Mouse (Mus musculus): ENCODE data around the gene Lmo4.

The Lmo4 gene

DNA sequence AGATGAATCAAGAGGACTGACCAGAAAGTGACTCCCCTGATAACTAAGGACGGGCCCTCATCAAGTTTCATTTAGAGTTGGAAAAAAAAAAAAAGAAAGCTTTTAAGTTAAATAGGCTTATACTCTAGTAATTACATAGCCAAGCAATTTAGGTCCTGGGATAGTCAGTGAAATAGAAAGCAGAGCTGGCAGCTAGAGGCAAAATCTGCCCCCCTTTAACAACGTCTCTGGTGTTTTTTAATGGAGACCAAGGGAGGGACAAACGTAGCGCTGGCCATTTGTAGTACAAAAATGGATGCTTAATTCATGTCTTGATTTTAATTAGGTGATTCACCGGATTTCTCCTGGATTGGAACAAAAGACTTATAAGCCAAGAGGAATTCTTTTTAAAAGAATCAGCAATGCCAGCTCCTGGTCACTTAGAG is 1.0 kb downstream of the Lmo4 start:
- DNase-seq (ENCODE audit: low spot score in 2 of 2), result peak in 1 of 2 experiments; percentile 13

DNA sequence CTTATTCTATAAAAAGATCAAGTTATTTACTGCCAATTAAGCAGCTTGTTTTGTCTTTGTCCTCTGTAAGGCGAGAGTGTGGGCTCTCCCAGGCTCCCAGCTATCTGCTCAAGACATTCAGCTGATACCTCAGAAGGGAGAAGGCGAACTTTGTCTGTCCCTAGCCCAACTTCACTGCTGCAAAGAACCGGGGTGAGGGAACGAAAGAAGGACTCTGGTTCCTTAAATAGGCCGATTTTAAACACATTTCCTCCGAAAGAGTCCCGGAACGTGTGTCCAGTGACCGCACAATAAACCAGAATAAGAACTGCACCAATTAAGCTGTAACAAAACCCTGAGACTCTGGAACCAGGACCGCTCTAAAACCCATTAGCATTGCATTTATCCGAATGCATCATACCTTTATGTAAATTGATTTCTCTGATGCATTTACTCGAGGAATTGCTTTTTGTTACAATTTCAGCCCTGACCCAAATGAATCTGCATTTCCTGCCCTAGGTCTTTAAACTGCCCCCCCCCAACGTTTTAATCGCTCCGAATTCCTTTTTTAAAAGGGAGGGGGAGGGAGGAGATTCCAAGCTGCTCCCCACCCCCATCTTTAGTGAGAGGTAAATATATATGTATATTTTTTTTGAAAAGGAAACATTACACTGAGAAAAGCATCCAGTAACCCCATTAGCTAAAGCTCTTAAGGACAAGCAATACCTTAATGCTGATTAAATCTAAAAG is 1.6 kb downstream of the Lmo4 start:
- DNase-seq (ENCODE audit: low spot score in 2 of 2), result no peak

DNA sequence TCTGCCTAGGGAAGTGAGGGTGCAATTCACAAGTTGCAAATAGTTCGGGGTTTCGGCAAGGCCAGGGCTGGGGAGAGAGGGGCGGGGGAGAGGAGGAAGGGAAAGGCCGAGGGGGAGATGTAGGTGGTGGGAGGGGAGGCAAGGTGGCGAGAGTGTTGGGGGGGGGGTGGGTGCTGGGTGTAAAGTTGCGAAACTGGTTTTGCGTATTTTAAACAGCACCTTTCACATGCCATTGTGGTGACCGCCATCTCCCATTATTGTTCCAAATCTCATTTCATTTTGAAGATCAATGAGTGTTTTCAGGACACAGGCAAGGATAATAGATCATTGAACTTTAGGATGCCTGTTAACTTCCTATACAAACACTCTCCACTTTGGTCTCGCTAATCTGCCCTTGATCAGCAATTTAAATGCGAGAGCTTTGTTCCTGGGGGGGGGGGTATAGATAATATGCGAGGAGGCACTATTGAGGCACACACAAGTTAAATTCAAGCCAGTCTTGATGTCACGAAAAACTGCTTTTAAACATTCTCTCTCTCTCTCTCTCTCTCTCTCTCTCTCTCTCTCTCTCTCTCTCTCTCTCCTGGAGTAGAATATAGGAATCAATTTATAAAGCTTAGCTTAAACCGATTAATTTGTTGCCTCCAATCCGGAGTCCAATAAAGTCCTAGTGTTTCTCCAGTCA is 2.3 kb downstream of the Lmo4 start:
- peak in 1 of 2 experiments; percentile 21 for DNase-seq (ENCODE audit: low spot score in 2 of 2)

DNA sequence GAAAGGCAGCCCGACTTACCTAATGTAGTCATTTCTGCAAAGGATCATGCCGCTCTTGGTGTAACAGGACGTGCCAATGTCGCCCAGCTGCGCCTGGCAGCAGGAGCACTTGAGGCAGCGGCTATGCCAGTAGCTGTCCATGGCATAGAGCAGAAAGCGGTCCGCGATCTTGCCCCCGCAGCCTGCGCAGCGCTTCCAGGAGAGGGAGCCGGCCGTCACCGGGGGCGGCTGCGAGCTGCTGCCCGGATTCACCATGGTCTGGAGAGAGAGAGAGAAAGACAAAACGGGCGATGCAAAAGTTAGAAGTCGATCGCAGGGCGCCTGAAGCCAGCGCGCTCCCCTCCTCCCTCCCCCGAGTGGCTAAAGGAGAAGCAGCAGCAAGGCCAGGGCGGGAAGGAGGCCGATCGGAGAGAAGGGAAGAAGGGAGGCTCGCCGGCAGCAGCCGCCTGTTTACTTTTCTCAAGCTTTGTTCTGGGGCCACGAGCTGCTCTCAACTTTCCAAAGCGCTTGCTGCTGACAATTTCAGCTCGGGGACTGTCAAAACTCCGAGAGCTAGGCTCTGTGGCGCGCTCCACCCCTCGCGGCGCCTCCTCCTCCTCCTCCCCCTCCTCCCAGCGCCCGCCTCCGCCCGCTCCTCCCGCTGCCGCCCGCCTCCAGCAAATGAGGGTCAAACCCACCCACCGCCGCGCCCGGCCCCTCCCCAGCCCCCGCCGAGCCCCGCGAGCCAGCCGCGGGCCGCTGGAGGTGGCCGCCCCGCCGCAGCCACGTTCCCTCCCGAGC is 3.0 kb downstream of the Lmo4 start:
- peak; percentile 34 to 53 for DNase-seq (ENCODE audit: low spot score in 2 of 2)

DNA sequence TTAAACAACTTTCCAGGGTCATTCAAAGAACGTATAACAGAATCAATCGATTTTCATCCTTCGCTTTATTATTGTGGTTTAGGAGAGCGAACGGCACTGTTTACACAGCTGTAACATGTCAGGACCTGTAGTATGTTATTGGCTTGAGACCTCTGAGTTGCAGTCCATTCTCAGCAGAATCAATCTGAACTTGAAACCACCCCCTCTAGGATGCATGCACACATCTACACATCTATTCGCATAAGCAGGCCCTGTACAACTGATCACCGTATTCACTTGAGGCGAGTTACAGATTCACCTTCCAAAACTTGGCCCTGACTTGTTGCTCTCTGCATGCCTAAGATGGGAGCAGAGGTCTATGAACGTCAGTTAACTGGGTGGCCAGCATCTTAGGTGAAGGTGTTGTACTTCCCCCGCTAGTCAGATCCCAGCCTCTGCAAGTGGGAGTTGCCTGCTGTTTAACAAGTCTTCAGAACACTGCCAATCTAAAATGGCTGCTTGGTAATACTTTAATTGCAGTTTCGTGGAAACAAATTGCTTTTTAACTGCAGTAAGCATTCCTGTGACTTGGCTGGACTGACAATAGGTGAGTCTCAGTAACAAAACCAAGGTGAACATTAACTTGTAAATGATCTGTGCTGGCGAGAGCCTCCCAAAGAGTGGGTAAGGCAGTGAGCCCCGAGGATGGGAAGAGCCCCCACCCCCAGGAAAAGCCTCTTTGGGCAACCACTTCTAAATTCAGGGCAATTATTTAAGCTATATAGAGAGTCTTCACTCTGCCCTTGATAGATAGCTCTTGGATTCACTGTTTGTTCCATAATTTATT is 19.5 kb downstream of the Lmo4 start:
- DNase-seq (ENCODE audit: low spot score in 2 of 2), result no peak

DNA sequence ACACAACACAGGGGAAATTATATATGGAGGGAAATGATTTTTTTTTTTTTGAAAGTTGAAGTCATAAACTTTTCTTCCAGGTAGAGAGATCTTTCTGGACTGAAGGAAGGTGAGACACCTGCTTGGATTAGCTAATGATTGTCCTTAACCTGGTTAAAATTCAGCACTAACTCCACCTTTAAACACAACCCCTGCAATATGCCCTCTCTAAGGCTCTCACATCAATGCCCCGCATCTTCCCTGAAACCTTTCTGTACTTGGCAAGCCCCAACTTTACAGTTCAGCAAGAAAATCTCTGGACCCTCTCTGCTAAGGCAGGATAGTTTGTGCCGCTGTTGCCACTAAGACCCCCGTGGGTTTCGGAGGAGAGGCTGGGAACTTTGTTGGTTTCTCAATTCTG is 20.1 kb downstream of the Lmo4 start:
- DNase-seq (ENCODE audit: low spot score in 2 of 2), result no peak

DNA sequence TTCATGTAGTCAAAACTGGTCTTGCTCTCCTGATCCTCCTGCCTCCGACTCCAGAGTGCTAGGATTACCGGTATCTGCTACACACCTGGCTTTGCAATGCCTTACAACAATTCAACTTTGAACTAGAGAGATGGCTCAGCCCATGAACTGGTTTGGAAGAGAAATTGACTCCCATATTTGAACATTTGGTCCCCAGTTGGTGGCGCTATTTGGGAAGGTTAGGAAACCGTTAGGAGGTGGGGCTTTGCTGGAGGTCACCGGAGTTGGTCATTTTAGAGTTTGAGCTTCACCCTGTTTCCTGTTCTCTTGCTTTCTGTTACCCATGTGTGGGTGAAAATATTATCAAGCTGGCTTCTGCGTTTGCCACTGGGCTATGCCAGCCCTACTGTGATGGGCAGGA is 22.8 kb downstream of the Lmo4 start:
- no peak for DNase-seq (ENCODE audit: low spot score in 2 of 2)

DNA sequence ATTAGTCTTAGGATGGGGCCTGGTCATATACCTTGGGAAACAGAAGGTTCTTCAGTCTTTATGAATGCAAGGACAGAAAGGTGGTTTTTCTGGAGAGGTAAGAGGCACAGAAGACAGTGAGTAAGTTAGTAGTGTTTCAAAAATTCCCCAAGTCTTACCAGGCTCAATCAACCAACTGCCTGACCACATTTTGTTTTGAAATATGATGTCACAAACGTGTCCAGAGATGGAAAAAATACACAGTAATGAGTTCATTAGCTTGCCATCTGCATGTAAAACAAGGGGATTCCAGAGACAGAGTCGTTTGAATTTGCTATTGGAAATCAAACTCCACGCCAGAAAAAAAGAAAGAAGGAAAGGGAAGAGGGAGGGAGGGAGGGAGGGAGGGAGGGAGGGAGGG is 26.1 kb downstream of the Lmo4 start:
- DNase-seq (ENCODE audit: low spot score in 2 of 2), result no peak

DNA sequence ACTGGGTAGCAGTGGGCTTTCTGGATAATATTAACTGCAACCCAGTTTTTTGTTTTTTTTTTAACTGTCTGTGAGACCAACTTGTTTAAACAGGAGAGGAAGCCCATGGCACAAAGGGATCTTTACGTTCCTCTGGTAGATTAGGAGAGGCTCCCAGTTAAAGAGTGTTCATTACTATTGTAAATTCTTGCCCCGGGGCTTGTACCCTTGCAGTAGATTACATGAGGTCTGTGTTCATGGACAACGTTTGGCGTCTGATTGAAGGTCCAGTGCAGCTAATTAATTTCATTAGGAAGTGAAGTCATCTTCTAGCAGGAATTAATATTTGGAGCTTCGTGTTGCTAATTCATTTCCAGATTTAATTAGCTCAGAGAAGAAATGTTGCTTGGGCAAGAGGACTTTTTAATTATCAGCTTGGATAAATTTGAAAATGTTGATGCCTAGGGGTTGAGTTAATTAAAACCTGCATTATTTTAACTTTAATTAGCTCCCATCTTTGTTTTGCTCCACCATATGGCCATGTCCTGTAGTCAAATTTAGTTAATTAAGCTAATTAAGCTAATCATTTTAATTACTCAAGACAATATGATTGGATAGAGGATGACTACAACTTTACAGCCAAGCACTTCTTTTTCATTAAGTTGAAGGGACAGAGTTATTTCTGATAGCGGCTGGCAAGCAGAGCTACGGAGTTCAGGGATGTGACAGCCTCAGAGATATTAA is 31.0 kb downstream of the Lmo4 start:
- DNase-seq (ENCODE audit: low spot score in 2 of 2), result no peak

DNA sequence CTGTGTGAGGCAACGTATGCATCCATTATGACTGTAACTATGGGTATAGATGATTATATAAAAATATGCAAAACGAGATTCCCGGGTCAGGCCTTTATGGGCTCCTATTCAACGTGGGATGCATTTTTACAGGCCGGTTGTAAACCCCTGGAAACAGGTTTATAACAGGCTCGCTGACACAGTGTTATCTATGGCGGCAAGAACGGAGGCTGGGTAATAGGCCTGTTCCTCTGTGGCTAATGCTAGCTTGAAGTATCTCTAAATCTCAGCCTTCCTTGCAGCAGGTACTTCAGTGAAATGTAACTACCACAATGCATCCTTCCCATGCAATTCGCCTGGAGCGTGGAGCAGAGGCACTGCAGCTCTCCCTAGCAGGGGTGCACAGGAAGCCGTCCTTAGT is 31.9 kb downstream of the Lmo4 start:
- no peak for DNase-seq (ENCODE audit: low spot score in 2 of 2)

DNA sequence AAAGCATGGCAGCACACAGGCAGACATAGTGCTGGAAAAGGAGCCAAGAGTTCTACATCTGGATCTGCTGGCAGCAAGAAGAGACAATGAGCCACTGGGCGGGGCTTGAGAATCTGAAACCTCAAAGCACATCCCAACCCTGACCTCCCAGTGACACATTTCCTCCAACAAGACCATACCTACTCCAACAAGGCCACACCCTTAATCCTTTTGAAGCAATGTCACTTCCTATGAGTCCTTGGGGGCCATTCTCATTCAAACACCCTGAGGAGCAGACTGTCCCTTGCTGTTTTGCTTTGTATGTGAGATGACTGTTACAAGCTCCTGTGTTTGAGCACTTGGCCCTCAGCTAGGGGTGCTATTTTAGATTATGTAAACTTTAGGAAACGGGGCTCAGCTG is 33.3 kb downstream of the Lmo4 start:
- no peak for DNase-seq (ENCODE audit: low spot score in 2 of 2)

DNA sequence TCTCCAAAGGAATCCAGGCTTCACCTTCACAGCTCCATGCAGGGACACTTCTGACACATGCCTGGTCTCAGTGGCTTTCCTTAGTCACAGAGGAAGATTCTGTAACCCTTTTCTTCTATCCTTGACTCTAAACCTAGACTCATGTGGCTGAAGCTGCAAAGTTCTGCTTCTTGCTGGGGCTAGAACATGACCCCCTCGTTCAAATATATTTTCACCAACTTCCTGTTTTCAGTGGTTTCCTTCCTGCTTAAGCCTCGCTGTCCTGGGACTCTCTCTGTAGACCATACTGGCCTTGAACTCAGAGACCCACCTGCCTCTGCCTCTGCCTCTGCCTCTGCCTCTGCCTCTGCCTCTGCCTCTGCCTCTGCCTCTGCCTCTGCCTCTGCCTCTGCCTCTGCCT is 34.5 kb downstream of the Lmo4 start:
- no peak for DNase-seq (ENCODE audit: low spot score in 2 of 2)

DNA sequence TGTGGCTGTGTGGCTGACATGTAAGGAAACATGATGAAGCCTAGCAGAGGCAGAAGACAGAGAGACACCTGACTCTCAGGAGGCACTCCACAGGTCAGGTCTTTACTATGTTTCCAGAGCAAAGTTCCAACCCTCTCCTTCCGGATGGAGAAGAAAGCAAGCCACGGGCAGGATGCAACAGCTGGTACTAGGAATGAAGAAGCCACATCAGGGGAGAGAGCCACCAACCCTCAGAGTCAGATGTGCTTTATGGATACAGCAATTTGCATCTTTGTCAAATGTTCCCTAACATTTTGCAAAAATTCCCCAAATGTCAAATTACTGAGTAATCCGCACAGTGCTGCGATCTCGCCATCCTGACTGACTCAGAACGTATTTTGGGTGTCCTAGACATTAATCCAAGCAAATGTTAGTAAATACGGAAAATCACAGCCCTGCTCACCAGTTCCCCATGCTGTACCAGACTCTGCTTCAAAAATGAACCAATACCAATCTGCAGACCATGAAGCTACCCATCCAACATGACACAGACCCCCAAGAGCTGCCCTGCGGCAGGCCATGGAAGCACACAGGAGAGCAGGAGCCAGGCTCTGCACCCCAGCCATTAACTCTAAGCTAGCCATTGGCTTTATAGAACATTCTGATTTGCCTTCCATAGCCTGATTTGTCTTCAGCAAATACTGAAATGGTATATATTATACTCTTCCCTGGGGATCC is 38.4 kb downstream of the Lmo4 start:
- DNase-seq (ENCODE audit: low spot score in 2 of 2), result no peak

DNA sequence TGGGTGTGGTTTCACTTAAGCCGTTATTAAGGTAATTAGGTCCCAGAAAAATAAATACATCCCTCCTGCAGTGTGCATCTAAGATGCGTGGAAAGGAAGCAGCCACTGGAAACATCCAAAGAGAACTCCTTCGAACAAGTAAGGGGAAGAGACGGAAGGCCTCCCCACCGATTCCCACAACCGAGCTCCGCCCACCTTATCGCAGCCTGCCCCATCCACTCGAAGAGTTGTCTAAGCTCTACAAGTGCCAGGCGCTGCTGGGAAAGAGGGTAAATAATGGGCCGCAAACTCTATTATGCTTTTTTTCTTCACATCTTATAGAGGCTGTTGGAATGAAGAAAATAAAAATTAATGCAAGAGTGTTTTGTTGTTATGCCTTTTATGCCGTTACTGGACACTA is 39.6 kb downstream of the Lmo4 start:
- no peak for DNase-seq (ENCODE audit: low spot score in 2 of 2)

DNA sequence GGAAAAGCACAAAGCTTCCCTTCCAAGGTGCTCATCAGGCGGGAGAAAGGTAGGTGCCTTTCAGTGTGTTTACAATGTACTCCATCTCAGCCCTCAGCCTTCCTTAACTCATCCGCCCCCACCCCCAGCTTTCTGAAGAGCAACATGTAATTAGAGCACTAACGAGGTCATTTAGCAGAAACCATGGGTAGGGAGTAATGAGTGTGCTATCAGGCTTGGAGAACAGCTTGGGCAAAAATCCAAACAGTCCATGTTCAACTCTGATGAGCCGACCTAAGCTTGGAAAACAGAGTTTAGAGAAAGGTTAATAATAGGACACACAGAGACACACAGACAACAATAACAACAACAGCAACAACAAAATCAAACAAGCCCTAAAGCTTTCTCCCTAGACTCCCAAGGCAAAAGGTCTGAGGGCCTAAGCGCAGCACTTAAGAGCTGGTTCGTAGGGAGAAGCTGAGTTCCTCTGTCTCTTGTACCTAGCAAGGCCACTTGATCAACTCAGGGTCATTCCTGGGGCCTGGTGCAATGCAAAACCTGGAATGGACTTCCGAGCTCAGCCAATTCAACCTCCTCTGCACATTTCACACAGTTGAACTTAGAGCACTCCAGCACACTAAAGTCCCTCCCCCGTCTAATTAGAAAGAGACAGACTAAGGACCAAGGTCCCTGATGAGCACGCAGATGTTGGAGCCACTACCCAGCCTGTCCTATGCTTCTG is 40.2 kb downstream of the Lmo4 start:
- DNase-seq (ENCODE audit: low spot score in 2 of 2), result no peak

DNA sequence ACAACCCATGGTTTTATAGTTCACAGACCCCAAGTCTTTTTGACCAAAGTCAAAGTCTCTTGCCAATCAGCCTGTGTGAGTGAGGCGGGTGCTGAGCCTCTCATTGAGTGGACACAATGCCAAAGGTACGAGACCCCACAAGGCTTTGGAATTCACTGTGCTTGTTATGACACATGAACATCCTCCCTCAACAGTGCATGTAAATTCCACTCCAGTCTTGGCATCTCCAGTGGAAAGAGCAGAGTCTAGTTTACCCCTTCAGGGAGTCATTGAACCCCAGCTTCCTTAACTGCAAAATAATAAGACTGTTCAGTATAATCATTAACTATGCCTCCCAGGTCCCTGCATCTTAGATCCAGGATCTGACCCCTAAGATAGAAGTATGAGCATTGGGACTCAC is 41.3 kb downstream of the Lmo4 start:
- no peak for DNase-seq (ENCODE audit: low spot score in 2 of 2)

DNA sequence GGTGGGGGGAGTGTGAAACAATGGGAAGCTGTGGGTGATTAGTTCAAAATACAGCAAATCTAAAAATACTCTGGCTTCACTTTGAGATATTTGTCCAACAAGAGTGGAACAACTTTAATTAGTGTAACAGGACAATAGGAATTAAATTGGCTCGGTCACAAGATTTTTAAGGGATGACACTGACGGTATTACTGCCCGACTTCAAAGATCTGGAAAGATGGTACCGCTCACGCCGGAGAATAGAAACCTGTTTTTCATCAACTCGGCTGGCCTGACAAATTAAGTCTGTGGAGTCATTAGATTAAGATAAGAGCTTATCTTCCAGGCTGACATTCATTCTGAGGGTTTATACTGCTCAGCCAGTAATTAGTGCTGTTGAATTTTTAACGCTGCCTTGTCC is 42.9 kb downstream of the Lmo4 start:
- DNase-seq (ENCODE audit: low spot score in 2 of 2), result no peak

DNA sequence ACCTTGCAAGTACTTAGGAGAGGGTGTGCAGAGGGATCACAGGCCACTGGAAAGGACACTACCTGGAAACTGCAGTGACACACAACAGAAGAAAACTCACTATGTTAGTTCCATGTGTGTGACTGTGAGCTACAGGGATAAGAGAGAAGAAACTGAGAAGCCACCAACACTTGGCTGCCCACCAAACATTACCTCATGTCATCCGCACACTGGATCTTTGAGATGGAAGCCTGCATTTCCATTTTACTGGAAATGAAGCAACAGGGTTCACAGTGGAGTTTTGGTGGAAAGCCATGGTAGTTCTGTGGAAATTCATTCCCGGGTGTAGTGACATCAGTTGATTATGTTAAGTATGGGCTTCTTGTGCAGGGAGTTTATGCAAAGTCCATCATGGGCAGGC is 43.8 kb downstream of the Lmo4 start:
- no peak for DNase-seq (ENCODE audit: low spot score in 2 of 2)

DNA sequence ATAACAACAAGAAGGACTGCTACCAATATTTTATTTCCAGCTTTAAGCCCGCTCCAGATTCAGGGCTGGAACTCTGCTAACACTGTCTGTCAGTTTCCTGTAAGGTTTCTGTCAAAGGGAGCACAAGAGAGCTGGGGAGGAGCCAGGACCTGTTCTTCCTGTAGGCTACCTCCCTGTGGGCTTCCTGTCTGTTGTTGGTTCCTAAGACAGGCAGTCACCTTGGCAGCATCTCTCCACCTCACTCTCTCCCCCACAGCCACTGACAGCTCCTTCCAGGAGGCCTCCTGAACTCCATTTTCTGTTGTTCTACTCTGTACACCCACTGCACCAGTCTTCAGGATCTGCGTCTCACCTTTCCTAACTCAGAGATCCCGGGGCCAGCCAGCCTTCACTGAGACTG is 49.3 kb downstream of the Lmo4 start:
- no peak for DNase-seq (ENCODE audit: low spot score in 2 of 2)

DNA sequence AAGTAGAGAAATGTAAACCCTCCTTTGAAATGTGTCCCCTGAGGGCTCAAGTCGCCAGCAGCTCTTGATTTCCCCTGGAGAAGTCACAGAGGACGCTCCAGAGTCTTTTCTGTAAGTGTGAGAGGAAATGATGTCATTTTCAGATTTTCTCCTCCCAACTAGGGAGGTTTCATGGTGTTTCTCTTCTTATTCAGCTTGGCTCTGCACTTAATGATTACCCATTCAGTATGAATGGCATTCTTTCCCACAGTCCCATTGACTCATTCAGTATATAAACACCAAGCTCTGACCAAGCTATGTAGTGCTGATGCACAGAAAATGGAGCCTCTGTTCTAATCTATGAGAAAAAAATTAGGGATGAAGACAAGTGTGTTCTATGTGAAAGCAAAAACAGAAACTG is 51.6 kb downstream of the Lmo4 start:
- no peak for DNase-seq (ENCODE audit: low spot score in 2 of 2)
